Mouse (Mus musculus): ENCODE measurements around the gene Cd55.

- TF ChIP-seq CTCF (conservative IDR thresholded peaks at IDR 0.05; ENCODE audit: low read length) (no peak), POU5F1 (IDR thresholded peaks at IDR 0.05; ENCODE audit: borderline replicate concordance, low read length) (no peak), NANOG (IDR thresholded peaks at IDR 0.05; ENCODE audit: borderline replicate concordance, low read length) (no peak)
These were observed 49.4 kb upstream of the Cd55 start for GRCm38 (mm10) chr1:130511823-130512370.
